Mouse (Mus musculus) frontal cortex, postnatal 36 days (tissue): ENCODE measurements around the gene 4430402I18Rik.
"Not testable (repeated sequence)": the region's sequence is repeated elsewhere in the genome, so short reads cannot be mapped to it uniquely, and the experiment has no call there.

ENCODE experiments used
- DNase-seq, 2 experiments: peaks; one replicate each; pipeline ENCODE4 v3.0.0; 2022; ENCODE audit warnings: low spot score in 2 of 2

The 4430402I18Rik gene

GRCm38 (mm10) chr19:28967652-28968051, at the start of gene 4430402I18Rik:
4430402I18Rik (minus strand) TSS chr19:28967800.
- no peak for DNase-seq

- no peak for DNase-seq
Observed at GRCm38 (mm10) chr19:29016786-29017185, 49.2 kb upstream of the 4430402I18Rik start.

- DNase-seq, result no peak
Observed at GRCm38 (mm10) chr19:29016204-29016765, 48.7 kb upstream of the 4430402I18Rik start.

GRCm38 (mm10) chr19:29015410-29016203, 48.0 kb upstream of the 4430402I18Rik start:
- DNase-seq, result no peak

GRCm38 (mm10) chr19:29014466-29015055, 47.0 kb upstream of the 4430402I18Rik start:
- DNase-seq, result no peak

- DNase-seq, result no peak
Observed at GRCm38 (mm10) chr19:29011355-29011990, 43.9 kb upstream of the 4430402I18Rik start.

- no peak for DNase-seq
Observed at GRCm38 (mm10) chr19:29009046-29009445, 41.4 kb upstream of the 4430402I18Rik start.

GRCm38 (mm10) chr19:29008069-29008706, 40.6 kb upstream of the 4430402I18Rik start:
- DNase-seq, result no peak

- DNase-seq, result not testable (repeated sequence)
Observed at GRCm38 (mm10) chr19:29000321-29000720, 32.7 kb upstream of the 4430402I18Rik start.

GRCm38 (mm10) chr19:28997976-28998630, 30.5 kb upstream of the 4430402I18Rik start:
- no peak for DNase-seq

- DNase-seq, result no peak
Observed at GRCm38 (mm10) chr19:28995366-28995765, 27.8 kb upstream of the 4430402I18Rik start.

GRCm38 (mm10) chr19:28994870-28995269, 27.3 kb upstream of the 4430402I18Rik start:
- peak; percentile 39 to 64 for DNase-seq

- DNase-seq, result no peak
Observed at GRCm38 (mm10) chr19:28991391-28991790, 23.8 kb upstream of the 4430402I18Rik start.

GRCm38 (mm10) chr19:28990590-28991221, 23.1 kb upstream of the 4430402I18Rik start:
- DNase-seq, result peak in 1 of 2 experiments; percentile 59

- peak; percentile 98 for DNase-seq
Observed at GRCm38 (mm10) chr19:28990194-28990589, 22.6 kb upstream of the 4430402I18Rik start, which contains the start of gene Cdc37l1. Cdc37l1 (plus strand) TSS chr19:28990352.

GRCm38 (mm10) chr19:28989515-28989914, 21.9 kb upstream of the 4430402I18Rik start:
- DNase-seq, result no peak

- no peak for DNase-seq
Observed at GRCm38 (mm10) chr19:28982617-28983016, 15.0 kb upstream of the 4430402I18Rik start.

- DNase-seq, result peak; percentile 85 to 89
Observed at GRCm38 (mm10) chr19:28974862-28975611, 7.4 kb upstream of the 4430402I18Rik start.

GRCm38 (mm10) chr19:28970251-28970650, 2.7 kb upstream of the 4430402I18Rik start:
- DNase-seq, result no peak

- DNase-seq, result no peak
Observed at GRCm38 (mm10) chr19:28969231-28969630, 1.6 kb upstream of the 4430402I18Rik start.
